Mouse (Mus musculus): ENCODE data around the gene Prr7. TPM values are rescaled to one million over a fixed set of nuclear protein-coding genes. Genes with fewer than 3 reads are reported as not detected.

Gene Prr7
- polyA plus RNA-seq, 1 experiment from 2014 or later, result 2.8 TPM

DNA sequence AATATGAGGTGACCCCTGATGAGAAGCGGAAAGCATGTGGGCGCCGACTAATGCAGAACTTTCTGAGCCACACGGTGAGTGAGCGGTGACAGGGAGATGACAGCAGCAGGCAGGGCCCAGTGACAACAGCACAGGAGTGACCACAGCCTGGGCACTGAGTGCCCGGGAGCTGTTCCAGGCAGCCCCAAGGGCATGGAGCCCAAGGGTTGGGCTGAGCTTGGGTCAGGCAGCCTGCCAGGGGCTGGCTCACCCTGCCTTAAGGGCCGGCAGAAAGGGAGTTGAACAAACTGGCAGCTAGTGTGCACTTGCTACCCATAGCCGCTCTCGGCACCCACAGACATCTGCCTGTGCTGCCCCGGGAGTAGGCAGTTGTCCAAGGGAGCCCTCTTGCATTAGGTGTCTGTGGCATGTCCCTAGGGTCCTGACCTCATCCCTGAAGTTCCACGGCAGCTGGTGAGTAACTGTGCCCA is 13.5 kb upstream of the Prr7 start:
- H3K36me3 ChIP-seq, result peaks cover 64% of the 10 kb centered on the region

DNA sequence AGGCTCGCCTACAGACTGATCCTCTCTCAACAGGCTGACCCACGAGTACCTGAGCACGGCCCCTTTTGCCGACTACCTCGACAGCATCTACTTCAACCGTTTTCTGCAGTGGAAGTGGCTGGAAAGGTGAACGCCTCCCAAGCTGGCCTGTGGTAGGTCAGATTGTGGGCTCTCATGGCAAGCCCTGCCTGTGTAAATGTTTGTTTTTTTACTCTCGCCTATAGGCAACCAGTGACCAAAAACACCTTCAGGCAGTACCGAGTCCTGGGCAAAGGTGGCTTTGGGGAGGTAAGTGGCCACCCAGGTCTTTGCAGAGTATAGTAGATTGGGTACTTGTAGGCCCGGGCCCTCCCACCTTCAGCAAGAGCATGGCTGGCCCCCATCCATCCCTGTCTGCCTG is 12.8 kb upstream of the Prr7 start:
- Histone ChIP-seq H3K27me3 (no peaks in the 10 kb centered on the region), H3K9me3 (no peaks in the 10 kb centered on the region), H3K27ac (no peak overlapping the region), H3K4me1 (replicated peaks) (peaks cover 20% of the 10 kb centered on the region), H3K9ac (replicated peaks) (no peak overlapping the region), H3K4me3 (replicated peaks) (no peak overlapping the region), H3K4me2 (replicated peaks) (no peak overlapping the region), H3K36me3 (peaks cover 71% of the 10 kb centered on the region)
- ATAC-seq, result no peak
- 95% methylated on average over 10 of the region's 10 CpGs for WGBS

More for the DNA sequence above, 13.5 kb upstream of the Prr7 start:
- H3K4me1 ChIP-seq (replicated peaks), result peaks cover 27% of the 10 kb centered on the region
- H3K4me2 ChIP-seq (replicated peaks), result no peak overlapping the region
- H3K9me3 ChIP-seq, result no peaks in the 10 kb centered on the region
- no peaks in the 10 kb centered on the region for H3K27me3 ChIP-seq
- ATAC-seq, result no peak
- no peak overlapping the region for H3K27ac ChIP-seq
- H3K9ac ChIP-seq (replicated peaks), result no peak overlapping the region
- no peak overlapping the region for H3K4me3 ChIP-seq (replicated peaks)
- WGBS, result 93% methylated on average over 11 of the region's 11 CpGs

DNA sequence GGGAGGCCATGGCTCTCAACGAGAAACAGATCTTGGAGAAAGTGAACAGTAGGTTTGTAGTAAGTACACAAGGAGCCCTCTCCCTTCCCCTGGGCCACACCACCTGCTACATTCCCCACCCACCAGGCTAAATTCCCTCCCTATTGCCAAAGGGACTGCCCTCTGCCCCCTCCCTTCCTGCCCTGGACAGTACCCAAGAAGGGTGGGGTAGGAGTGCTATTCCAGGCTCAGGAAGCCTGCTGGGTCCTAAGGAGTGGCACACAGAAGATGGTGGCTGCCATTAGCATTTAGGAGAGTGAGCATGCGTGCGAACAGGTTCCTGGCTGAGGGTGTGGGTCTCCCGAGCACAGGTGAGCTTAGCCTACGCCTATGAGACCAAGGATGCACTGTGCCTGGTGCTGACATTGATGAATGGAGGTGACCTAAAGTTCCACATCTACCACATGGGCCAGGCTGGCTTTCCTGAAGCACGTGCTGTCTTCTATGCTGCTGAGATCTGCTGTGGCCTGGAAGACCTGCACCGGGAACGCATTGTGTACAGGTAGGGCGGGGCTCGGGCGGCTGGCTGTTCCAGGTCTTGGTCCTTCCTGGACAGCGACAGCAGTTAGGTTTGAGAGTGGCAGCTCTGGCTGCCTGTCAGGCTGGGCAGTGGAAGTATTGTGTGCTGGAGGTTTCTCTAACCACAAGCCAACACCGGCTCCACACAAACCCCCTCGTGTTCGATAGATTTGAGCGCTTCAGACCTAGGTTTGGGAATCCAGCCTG is 12.1 kb upstream of the Prr7 start:
- WGBS, result 97% methylated on average over 16 of the region's 16 CpGs
- Histone ChIP-seq H3K27ac (no peak overlapping the region), H3K27me3 (no peaks in the 10 kb centered on the region), H3K9ac (replicated peaks) (no peak overlapping the region), H3K4me2 (replicated peaks) (no peak overlapping the region), H3K9me3 (no peaks in the 10 kb centered on the region), H3K4me1 (replicated peaks) (peaks cover 14% of the 10 kb centered on the region), H3K36me3 (peaks cover 78% of the 10 kb centered on the region), H3K4me3 (replicated peaks) (no peak overlapping the region)
- ATAC-seq, result no peak

DNA sequence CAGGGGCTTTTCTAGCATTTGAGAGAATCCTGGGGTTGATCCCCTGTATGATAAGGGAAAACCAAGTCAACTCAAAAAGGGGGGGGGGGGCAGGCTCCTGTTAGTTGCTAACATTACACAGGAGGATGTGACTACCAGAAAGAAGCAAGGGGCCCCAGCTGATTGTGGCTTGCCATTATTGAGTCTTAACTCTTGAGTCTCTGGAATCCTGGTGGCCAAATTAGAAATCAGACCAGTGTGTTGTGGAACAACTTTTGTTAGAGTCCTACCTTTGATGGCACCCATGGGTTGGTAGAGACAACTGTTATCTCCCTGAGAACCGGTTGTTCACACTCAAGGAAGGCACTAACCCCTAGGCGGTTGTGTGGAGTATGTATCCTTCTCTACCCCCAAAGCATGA is 1.1 kb upstream of the Prr7 start:
- Histone ChIP-seq H3K27me3 (no peaks in the 10 kb centered on the region), H3K4me3 (replicated peaks) (no peak overlapping the region), H3K4me2 (replicated peaks) (peak overlapping the region; percentile 86; the same call in 1 of the 2 replicates), H3K36me3 (peaks cover 40% of the 10 kb centered on the region), H3K27ac (peak overlapping the region; percentile 99), H3K4me1 (replicated peaks) (peaks cover 45% of the 10 kb centered on the region), H3K9me3 (no peaks in the 10 kb centered on the region), H3K9ac (replicated peaks) (no peak overlapping the region)
- no peak for ATAC-seq
- WGBS, result 52% methylated on average over 2 of the region's 2 CpGs

DNA sequence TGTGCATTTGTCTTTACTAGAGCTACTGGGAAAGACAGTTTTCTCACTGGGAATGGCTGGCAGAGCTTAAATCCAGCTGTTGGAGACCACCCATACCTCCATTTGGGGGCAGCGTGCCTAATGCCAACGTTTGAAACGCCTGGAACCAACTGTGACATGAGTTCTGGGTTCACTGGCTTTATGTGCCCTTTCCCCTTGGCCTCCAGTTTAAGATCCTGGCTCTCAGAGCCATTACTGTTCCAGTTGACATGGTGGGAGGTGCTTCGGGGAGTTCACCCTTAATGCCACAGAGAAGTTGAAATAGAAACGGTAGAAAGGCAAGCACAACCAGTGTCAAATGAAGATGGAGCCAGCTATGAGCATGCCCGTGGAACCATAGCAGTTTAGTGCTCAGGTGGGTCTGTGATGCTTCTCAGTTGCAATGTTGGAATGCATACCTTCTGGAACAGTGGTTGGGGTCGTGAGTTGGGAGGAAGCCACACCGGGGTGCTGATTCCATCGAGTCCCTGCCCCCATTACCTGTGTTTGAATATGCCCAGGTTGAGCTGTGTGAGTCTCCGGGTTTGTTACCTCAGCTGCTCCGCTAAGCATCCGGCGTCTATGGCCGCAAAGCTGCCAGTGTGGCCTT is 554 bp upstream of the Prr7 start:
- peaks cover 51% of the 10 kb centered on the region for H3K4me1 ChIP-seq (replicated peaks)
- ATAC-seq, result no peak; the same call in 1 of the 2 replicates

DNA sequence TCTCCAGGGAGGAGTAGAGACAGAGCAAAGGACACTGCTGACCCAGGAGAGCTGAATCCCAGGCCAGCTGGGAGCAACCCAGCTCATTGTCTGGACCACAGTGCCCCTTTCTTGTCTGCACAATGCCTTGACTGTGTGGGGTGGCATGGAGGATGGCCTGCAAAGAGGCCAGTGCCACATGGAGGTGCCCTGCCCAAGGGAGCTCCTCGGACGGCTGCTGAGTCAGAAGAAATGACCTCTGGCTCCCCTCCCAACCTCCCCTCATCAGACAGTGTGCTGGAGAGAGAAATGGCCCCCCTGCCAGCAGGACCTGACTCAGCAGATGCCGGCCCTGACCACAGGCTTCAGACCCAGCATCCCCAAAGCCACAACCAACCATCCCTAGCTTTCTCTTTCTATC is 1.1 kb downstream of the Prr7 start:
- no peaks in the 10 kb centered on the region for H3K9me3 ChIP-seq
- H3K27me3 ChIP-seq, result no peaks in the 10 kb centered on the region
- ATAC-seq, result peak; percentile 44
- peaks cover 68% of the 10 kb centered on the region for H3K4me1 ChIP-seq (replicated peaks)
- peak overlapping the region; percentile 92 for H3K9ac ChIP-seq (replicated peaks)
- H3K4me3 ChIP-seq (replicated peaks), result peak overlapping the region; percentile 60
- peaks cover 18% of the 10 kb centered on the region for H3K36me3 ChIP-seq
- H3K27ac ChIP-seq, result peak overlapping the region; percentile 99
- H3K4me2 ChIP-seq (replicated peaks), result peak overlapping the region; percentile 86
- 5% methylated on average over 3 of the region's 3 CpGs for WGBS

More for the DNA sequence above, 554 bp upstream of the Prr7 start:
- peak overlapping the region; percentile 86 for H3K4me2 ChIP-seq (replicated peaks)
- H3K27ac ChIP-seq, result peak overlapping the region; percentile 99
- peaks cover 34% of the 10 kb centered on the region for H3K36me3 ChIP-seq
- H3K4me3 ChIP-seq (replicated peaks), result peak overlapping the region; percentile 60
- no peaks in the 10 kb centered on the region for H3K9me3 ChIP-seq
- H3K9ac ChIP-seq (replicated peaks), result peak overlapping the region; percentile 92
- WGBS, result 7% methylated on average over 14 of the region's 14 CpGs
- H3K27me3 ChIP-seq, result no peaks in the 10 kb centered on the region

DNA sequence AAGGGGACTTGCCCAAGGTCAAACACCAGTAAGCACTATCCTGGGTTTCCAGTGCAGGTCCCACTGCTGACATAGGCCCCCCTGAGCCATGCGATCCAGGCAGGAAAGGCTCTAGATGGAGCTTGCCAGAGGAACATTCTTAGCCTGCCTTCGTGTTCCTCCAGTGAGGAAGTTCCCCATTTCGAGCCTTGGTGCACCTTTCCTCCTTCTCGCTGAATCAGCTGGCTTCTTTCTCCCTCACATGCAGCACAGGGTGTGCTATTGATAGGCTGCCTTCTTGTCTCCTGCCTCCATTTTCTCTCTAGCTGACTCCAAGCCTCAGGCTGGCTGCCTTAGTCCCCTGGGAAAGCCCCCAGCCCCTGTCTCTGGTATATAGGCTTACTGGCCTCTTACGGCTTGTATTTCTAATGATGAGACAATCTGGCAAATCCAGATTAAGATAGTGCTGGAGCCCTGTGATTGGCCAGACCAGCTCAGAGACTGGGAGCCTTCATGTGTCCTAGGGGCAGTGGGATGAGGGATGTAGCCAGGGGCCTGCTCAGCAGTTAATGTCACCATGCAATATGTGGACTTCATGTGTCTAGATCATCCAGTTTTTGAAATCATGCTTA is 1.9 kb downstream of the Prr7 start:
- peak overlapping the region; percentile 92 for H3K9ac ChIP-seq (replicated peaks)
- H3K9me3 ChIP-seq, result no peaks in the 10 kb centered on the region
- WGBS, result 61% methylated on average over 5 of the region's 5 CpGs
- H3K36me3 ChIP-seq, result peaks cover 10% of the 10 kb centered on the region
- H3K27me3 ChIP-seq, result no peaks in the 10 kb centered on the region
- ATAC-seq, result no peak
- H3K4me1 ChIP-seq (replicated peaks), result peaks cover 75% of the 10 kb centered on the region
- peak overlapping the region; percentile 99 for H3K27ac ChIP-seq
- peak overlapping the region; percentile 86 for H3K4me2 ChIP-seq (replicated peaks)
- peak overlapping the region; percentile 60 for H3K4me3 ChIP-seq (replicated peaks)

DNA sequence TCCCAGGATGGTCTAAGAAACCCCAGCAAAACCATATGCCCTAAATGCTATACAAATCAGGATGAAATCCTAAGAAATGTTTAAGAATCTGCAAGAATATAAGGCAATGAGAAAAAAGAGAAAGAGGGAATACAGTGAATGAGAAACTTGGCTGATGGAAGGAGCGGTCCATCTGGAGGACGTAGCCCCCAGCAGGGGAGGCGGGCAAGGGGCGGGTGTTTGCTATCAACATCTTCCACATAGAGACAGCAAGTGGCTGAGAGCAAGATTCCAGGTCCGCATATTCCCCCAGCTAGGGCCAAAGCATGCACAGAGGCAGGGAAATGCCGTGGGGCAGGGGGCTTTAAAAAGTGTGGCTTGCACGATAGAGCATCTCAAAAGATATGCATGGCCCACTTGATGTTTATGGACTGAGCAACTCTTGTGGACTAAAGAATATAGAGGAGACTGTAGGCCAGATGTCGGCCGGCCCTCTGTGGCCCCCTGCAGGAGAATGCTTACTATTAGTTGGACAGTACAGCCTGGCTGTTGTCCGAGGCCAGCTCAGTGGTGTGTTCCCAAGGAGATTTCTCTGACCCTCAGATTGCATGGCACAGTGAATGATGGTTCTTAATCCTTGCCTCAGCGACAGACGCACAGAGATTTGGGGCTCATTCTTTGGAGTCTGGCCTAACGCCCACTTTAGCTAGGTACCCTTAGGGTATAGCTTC is 4.9 kb downstream of the Prr7 start:
- Histone ChIP-seq H3K4me2 (replicated peaks) (0 out of 2 replicates have a peak overlapping the region, but pooled peaks have one; percentile 13), H3K4me3 (replicated peaks) (no peak overlapping the region), H3K27me3 (no peaks in the 10 kb centered on the region), H3K27ac (peak overlapping the region; percentile 47; the same call in 1 of the 2 replicates), H3K9me3 (no peaks in the 10 kb centered on the region), H3K9ac (replicated peaks) (peak overlapping the region; percentile 44), H3K4me1 (replicated peaks) (peaks cover 94% of the 10 kb centered on the region), H3K36me3 (peaks cover 15% of the 10 kb centered on the region)
- WGBS, result 32% methylated on average over 13 of the region's 13 CpGs
- no peak for ATAC-seq

DNA sequence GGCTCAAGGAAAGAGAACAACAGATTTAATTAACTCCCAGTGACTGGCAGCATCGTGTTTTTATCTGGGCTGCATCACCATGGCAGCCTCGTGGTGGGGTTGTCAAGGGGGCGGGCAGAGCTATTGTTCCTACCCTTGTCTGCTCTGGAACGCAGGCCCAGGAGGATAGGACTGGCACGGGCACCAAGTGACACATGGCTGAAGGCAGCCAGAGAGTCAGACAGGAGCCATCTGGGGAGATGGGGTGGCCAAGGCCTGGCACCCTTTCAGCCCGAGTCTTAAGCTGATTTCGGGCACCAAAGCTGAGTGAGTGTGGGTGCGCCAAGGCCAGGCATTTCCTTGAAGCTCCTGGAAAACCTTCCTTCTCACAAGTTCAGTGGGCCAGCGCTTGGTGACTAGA is 6.3 kb downstream of the Prr7 start:
- ATAC-seq, result no peak
- no peaks in the 10 kb centered on the region for H3K9me3 ChIP-seq
- H3K4me2 ChIP-seq (replicated peaks), result peak overlapping the region; percentile 97
- 31% methylated on average over 9 of the region's 9 CpGs for WGBS
- no peaks in the 10 kb centered on the region for H3K27me3 ChIP-seq
- peaks cover 29% of the 10 kb centered on the region for H3K36me3 ChIP-seq
- peak overlapping the region; percentile 89 for H3K9ac ChIP-seq (replicated peaks)
- peak overlapping the region; percentile 95 for H3K27ac ChIP-seq
- peaks cover 98% of the 10 kb centered on the region for H3K4me1 ChIP-seq (replicated peaks)
- H3K4me3 ChIP-seq (replicated peaks), result no peak overlapping the region

DNA sequence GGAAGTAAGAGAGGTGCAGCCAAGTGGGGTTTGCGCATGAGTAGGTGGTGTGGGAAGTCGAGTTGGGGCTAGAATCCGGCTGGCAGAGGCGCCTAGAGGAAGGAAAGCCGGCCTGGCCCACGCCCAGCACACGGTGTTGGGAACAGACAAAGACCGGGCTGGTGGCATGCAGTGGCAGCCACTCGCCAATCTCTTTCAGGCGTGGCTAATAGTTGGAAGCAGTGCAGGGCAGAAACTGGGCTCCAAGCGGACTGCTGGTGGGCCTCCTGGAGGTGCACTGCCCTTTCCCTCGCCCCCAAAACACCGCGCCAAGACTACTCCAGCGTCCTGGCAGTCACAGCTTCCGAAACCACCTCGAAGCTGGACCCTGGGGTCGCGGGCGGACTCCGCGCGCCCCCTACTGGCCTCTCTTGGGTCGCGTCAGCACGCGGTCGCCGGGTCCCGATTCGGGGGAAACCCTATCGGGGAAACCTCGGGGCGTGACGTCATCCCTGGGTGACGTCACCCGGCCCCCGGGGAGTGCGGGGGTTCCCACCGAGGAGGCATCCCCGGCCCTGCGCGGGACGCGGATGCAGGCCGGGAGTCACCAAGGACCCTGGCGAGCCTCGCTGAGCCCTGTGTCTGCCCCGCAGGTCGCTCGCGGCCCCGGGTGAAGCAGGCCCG is 7.2 kb downstream of the Prr7 start:
- WGBS, result under 1% methylated on average over 54 of the region's 54 CpGs
- peak; percentile 62 for ATAC-seq
- Histone ChIP-seq H3K27me3 (no peaks in the 10 kb centered on the region), H3K27ac (peak overlapping the region; percentile 95), H3K4me3 (replicated peaks) (peak overlapping the region; percentile 51), H3K9ac (replicated peaks) (peak overlapping the region; percentile 89), H3K4me1 (replicated peaks) (peaks cover 98% of the 10 kb centered on the region), H3K9me3 (no peaks in the 10 kb centered on the region), H3K4me2 (replicated peaks) (peak overlapping the region; percentile 97), H3K36me3 (peaks cover 38% of the 10 kb centered on the region)

DNA sequence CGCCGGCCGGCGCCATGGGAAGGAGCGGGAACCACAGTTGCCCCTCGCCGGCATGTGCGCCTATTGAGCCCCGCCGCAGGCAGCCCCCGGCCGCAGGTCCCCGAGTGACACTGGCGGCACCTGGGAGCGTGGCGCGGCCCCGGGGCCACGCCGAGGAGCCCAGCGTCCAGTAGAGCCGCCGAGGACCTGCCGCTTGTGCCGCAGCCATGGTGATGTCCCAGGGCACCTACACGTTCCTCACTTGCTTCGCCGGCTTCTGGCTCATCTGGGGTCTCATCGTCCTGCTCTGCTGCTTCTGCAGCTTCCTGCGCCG is 7.7 kb downstream of the Prr7 start:
- H3K4me1 ChIP-seq (replicated peaks), result peaks cover 98% of the 10 kb centered on the region
- H3K9me3 ChIP-seq, result no peaks in the 10 kb centered on the region
- no peaks in the 10 kb centered on the region for H3K27me3 ChIP-seq
- peak overlapping the region; percentile 51 for H3K4me3 ChIP-seq (replicated peaks)
- peak; percentile 31 for ATAC-seq
- H3K36me3 ChIP-seq, result peaks cover 43% of the 10 kb centered on the region
- H3K4me2 ChIP-seq (replicated peaks), result peak overlapping the region; percentile 97
- H3K9ac ChIP-seq (replicated peaks), result peak overlapping the region; percentile 89
- WGBS, result 0% methylated on average over 31 of the region's 31 CpGs
- H3K27ac ChIP-seq, result peak overlapping the region; percentile 95

Measured in midbrain, embryonic 13.5 days (tissue).